Mouse (Mus musculus) limb, embryonic 15.5 days (tissue): ENCODE results near the gene Sash1. TPM values are rescaled to one million over a fixed set of nuclear protein-coding genes. Genes with fewer than 3 reads are reported as not detected.

Source experiments
- ATAC-seq: fragments of 200-750 bp; cut with Nextera tagmentation; 2 replicates; pipeline ENCODE4 v1.8.0; 2017; ENCODE audit warnings: low read depth, moderate TSS enrichment; ENCODE audit not compliant: insufficient number of reproducible peaks, low FRiP score, low TSS enrichment
- H3K27ac ChIP-seq: fragments of 300-500 bp; sonication (generic); 2 replicates; pipeline ENCODE4 v1.5.1; 2015; ENCODE audit warnings: moderate library complexity, mild to moderate bottlenecking, inconsistent platforms
- H3K27me3 ChIP-seq: fragments of 300-500 bp; sonication (generic); 2 replicates; pipeline ENCODE4 v1.6.1; 2015; ENCODE audit warnings: inconsistent platforms
- H3K36me3 ChIP-seq: fragments of 300-500 bp; sonication (generic); 2 replicates; pipeline ENCODE4 v1.6.1; 2015; ENCODE audit warnings: inconsistent platforms
- H3K4me1 ChIP-seq: fragments of 300-500 bp; sonication (generic); 2 replicates; pipeline ENCODE4 v1.6.1; 2015; ENCODE audit warnings: inconsistent platforms
- H3K4me2 ChIP-seq: fragments of 300-500 bp; sonication (generic); 2 replicates; pipeline ENCODE4 v1.6.1; 2015; ENCODE audit warnings: mild to moderate bottlenecking, inconsistent platforms
- H3K4me3 ChIP-seq: fragments of 300-500 bp; sonication (generic); 2 replicates; pipeline ENCODE4 v1.5.1; 2015; ENCODE audit warnings: mild to moderate bottlenecking, inconsistent platforms
- H3K9ac ChIP-seq: fragments of 300-500 bp; sonication (generic); 2 replicates; pipeline ENCODE4 v1.6.1; 2015; ENCODE audit warnings: inconsistent platforms
- H3K9me3 ChIP-seq: fragments of 300-500 bp; sonication (generic); 2 replicates; pipeline ENCODE4 v1.6.1; 2016; ENCODE audit warnings: inconsistent platforms
- WGBS: fragments of 180-500 bp; shearing (Covaris S2); methylation state at CpG from one replicate; pipeline ENCODE4 v1.1.7; 2015; 5-methylcytosine and 5-hydroxymethylcytosine counted together
- polyA plus RNA-seq: library from polyadenylated mRNA; unstranded; fragments of >200 nt; fragmentation: Nextera tagmentation; extraction: Ambion mirVana; gene quantifications from 2 replicates; pipeline ENCODE4 v1.2.1, GENCODE M21; 2015

Gene Sash1
- polyA plus RNA-seq, 1 experiment from 2014 or later, result 5.9 TPM

DNA sequence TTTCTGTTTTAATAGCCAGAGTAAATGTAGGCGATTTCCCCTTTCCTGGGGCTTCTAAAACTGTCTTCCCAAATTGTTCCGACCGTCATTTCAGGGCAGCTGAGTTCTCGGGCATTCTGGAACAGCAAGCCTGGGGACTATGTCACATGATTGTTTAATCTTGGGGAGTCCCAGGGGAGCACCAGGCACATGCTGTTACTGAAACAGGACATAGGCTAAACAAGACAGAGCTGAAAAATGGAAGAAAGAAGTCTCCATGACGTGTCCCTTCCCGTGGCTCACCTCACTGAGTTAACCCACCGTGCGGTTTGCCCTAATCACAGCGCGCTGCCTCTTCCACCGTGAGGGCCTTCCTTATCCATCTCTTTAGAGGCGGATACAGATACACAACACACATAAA is 123.1 kb downstream of the Sash1 start:
- Histone ChIP-seq H3K27ac (peak overlapping the region; percentile 88), H3K4me2 (peak overlapping the region; percentile 43), H3K9me3 (no peaks in the 10 kb centered on the region), H3K4me1 (peaks cover 45% of the 10 kb centered on the region), H3K36me3 (no peaks in the 10 kb centered on the region), H3K27me3 (no peaks in the 10 kb centered on the region), H3K4me3 (peak overlapping the region; percentile 37), H3K9ac (no peak overlapping the region)
- no peak for ATAC-seq
- WGBS, result 28% methylated on average over 12 of the region's 12 CpGs

DNA sequence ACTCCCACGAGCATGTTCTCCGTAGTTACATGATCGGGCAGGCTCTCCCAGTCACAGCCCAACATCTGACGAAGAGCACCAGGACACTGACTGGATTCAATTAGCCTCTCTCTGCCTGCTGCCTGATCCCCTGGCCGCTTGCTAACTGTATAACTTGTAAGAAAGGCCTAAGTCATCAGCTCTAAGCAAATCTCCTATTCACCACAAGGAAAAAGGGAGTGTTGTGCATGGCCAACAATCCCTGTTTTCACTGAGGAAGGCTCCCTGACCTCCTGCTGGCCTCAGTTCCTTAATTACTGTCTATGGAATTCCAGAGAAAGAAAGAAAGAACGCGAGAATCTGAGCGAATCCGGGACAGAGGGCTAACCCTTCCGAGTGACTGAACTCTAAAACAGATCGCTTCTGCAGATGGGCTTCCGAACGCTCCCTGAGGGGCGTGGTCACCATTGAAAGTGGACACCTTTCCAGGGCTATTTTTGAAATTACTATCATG is 123.6 kb downstream of the Sash1 start:
- Histone ChIP-seq H3K27me3 (no peaks in the 10 kb centered on the region), H3K9me3 (no peaks in the 10 kb centered on the region), H3K4me3 (peak overlapping the region; percentile 37), H3K27ac (peak overlapping the region; percentile 88), H3K4me1 (peaks cover 50% of the 10 kb centered on the region), H3K9ac (0 out of 2 replicates have a peak overlapping the region, but pooled peaks have one; percentile 10), H3K36me3 (no peaks in the 10 kb centered on the region), H3K4me2 (peak overlapping the region; percentile 43)
- peak; percentile 59; the same call in 1 of the 2 replicates for ATAC-seq
- WGBS, result 6% methylated on average over 14 of the region's 14 CpGs

DNA sequence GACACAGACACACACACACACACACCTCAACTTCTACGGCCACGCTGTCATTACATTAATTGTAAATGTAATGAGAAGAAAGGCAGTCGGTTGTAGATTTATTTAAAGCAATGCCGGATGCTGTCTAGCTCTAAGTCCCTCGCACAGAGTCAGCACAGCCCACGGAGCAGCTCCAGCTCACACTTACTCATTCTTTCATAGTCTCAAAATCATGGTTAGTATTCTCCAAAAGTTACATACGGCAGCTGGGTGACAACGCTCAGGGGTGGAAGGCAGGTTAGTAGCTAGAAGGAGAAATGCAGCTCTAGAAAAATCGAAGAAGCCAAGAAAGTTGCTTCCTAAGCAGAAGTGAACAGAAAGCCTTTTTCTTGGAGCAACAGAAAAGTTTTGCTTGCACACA is 124.2 kb downstream of the Sash1 start:
- peaks cover 56% of the 10 kb centered on the region for H3K4me1 ChIP-seq
- ATAC-seq, result no peak
- no peaks in the 10 kb centered on the region for H3K36me3 ChIP-seq
- H3K9me3 ChIP-seq, result no peaks in the 10 kb centered on the region
- peak overlapping the region; percentile 88 for H3K27ac ChIP-seq
- 0 out of 2 replicates have a peak overlapping the region, but pooled peaks have one; percentile 10 for H3K9ac ChIP-seq
- peak overlapping the region; percentile 43 for H3K4me2 ChIP-seq
- no peaks in the 10 kb centered on the region for H3K27me3 ChIP-seq
- WGBS, result 36% methylated on average over 9 of the region's 9 CpGs
- peak overlapping the region; percentile 37 for H3K4me3 ChIP-seq

DNA sequence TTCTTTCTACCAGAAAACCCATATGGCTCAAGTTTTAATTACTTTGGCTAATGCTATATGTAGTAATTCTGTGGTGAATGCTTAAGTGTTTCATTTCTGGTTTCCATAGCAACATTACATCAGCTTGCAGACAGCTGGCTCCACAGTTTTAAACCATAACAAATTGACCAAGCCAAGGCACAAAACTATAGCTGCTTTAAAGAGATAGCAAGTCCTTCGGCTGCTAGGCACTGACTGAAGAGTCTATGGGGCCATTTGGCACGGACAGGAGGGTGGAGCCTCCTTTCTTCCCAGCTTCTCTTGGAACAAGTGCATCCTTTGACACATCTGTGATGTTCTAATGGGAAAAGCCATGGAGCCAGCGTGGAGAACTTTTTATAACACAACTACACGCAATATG is 125.3 kb downstream of the Sash1 start:
- Histone ChIP-seq H3K4me2 (peak overlapping the region; percentile 43), H3K4me1 (peaks cover 64% of the 10 kb centered on the region), H3K9me3 (no peaks in the 10 kb centered on the region), H3K4me3 (peak overlapping the region; percentile 37), H3K27me3 (no peaks in the 10 kb centered on the region), H3K9ac (no peak overlapping the region), H3K36me3 (no peaks in the 10 kb centered on the region), H3K27ac (peak overlapping the region; percentile 88)
- peak; percentile 76 for ATAC-seq
- 20% methylated on average over 4 of the region's 4 CpGs for WGBS

DNA sequence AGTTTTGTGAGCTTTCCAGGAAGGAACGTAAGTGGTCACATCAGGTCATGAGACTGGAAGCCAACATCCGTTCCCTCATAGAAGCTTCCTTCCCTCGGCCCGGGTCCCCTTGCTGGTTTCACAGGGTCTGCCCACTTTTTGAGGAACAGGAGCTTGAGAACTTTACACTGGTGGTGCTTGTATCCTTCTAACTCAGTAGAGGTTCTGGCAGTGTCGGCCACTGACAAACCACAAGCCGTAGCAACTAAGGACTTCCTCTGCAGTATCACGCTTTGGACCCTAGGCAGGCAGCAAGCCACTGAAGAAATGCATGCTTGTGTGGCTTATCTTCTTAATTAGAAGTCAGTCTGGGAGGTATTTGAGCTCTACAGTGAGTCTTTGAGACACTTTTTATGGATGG is 126.6 kb downstream of the Sash1 start:
- Histone ChIP-seq H3K4me1 (peaks cover 64% of the 10 kb centered on the region), H3K27ac (peak overlapping the region; percentile 43; the same call in 1 of the 2 replicates), H3K4me3 (no peak overlapping the region), H3K9me3 (no peaks in the 10 kb centered on the region), H3K36me3 (peaks cover 6% of the 10 kb centered on the region; the same call in 1 of the 2 replicates), H3K4me2 (no peak overlapping the region), H3K27me3 (no peaks in the 10 kb centered on the region), H3K9ac (no peak overlapping the region)
- no peak for ATAC-seq
- 78% methylated on average over 7 of the region's 7 CpGs for WGBS

DNA sequence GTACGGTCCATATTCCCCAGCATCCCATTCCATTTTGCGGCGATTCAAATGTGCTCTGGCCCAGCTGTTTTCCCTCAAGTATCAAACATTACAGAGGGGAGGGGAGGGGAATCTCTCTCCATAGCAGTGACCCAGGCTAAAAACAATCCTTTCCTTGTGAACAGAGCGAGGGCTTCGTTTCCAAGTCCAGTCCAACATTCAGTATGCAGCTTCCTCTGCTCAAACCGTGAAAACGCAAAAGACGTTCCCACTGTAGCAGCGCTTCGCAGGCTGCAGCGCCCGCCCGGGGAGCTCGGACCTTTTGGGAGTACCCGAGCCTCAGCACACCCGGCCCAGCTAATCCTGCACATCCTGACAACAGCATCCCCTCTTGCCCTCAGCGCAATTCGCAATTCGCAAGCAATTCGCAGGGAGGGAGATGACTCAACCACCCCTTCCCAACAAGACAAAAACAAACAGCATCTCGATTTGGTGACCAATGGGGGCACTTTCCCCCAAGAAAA is 128.4 kb downstream of the Sash1 start:
- WGBS, result 25% methylated on average over 21 of the region's 21 CpGs
- H3K9ac ChIP-seq, result no peak overlapping the region
- H3K4me1 ChIP-seq, result peaks cover 55% of the 10 kb centered on the region
- peak overlapping the region; percentile 5; the same call in 1 of the 2 replicates for H3K4me3 ChIP-seq
- H3K4me2 ChIP-seq, result peak overlapping the region; percentile 36
- peaks cover 6% of the 10 kb centered on the region; the same call in 1 of the 2 replicates for H3K36me3 ChIP-seq
- no peaks in the 10 kb centered on the region for H3K27me3 ChIP-seq
- peak overlapping the region; percentile 84 for H3K27ac ChIP-seq
- no peaks in the 10 kb centered on the region for H3K9me3 ChIP-seq
- ATAC-seq, result no peak

DNA sequence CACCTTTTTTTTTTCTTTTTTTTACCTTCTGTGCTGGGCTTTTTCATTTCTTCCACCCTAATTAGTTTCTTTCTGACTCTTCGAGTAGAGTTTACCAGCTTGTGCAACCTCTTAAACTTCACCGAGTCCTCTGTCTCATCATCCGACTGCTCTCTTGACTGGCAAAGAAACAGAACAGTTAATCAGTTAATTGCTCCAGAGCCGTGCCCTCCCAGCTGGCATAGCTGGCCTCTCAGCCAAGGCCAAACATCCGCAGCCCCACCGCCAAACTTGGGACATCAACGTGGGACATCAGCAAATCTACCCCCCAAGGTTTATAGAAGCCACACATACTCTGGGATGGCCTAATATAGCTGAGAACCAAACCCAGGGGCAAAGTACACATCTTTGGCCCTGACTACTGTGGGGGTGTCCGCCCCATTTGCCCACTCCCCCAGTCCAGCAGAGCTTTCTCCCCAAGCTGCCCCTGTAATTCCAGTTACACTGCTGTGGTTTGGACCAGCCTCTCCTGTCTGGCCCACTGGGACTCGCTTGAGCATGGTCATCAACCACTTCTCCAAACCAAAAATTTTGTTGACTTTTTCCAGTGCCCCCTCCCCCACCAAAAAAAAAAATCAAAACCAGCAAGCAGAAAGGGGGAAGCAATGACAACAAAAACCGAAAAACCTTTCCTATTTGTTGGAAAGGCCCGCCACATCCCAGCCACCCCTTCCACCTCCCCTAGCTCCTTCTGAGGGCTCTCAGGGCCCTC is 129.1 kb downstream of the Sash1 start:
- Histone ChIP-seq H3K4me3 (0 out of 2 replicates have a peak overlapping the region, but pooled peaks have one; percentile 5), H3K9ac (no peak overlapping the region), H3K27me3 (no peaks in the 10 kb centered on the region), H3K27ac (peak overlapping the region; percentile 84), H3K9me3 (no peaks in the 10 kb centered on the region), H3K4me1 (peaks cover 53% of the 10 kb centered on the region), H3K4me2 (peak overlapping the region; percentile 36; the same call in 1 of the 2 replicates), H3K36me3 (peaks cover 6% of the 10 kb centered on the region; the same call in 1 of the 2 replicates)
- 55% methylated on average over 11 of the region's 11 CpGs for WGBS
- no peak for ATAC-seq

DNA sequence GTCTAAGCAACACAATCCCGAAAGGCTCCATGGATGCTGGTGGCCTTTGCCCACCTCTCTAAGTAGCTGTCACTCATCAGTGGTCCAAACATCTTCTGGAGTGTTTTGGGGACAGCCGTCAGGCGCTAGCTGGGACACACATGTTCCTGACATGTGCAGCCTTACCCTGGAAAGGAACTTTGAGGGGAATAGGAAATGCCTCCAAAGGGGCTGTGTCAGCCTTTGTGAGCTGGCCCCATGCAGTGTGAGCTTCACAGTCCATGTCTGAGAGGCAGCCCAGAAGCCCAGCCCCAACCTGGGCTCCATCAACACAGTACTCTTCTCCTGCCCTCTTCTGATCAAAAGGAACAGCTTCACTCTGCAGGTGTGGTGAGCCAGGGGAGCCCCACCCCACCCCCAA is 132.5 kb downstream of the Sash1 start:
- Histone ChIP-seq H3K27me3 (no peaks in the 10 kb centered on the region), H3K27ac (0 out of 2 replicates have a peak overlapping the region, but pooled peaks have one; percentile 5), H3K4me2 (no peak overlapping the region), H3K4me1 (peaks cover 32% of the 10 kb centered on the region), H3K36me3 (peaks cover 17% of the 10 kb centered on the region), H3K4me3 (no peak overlapping the region), H3K9ac (no peak overlapping the region), H3K9me3 (no peaks in the 10 kb centered on the region)
- no peak for ATAC-seq
- 89% methylated on average over 3 of the region's 3 CpGs for WGBS

DNA sequence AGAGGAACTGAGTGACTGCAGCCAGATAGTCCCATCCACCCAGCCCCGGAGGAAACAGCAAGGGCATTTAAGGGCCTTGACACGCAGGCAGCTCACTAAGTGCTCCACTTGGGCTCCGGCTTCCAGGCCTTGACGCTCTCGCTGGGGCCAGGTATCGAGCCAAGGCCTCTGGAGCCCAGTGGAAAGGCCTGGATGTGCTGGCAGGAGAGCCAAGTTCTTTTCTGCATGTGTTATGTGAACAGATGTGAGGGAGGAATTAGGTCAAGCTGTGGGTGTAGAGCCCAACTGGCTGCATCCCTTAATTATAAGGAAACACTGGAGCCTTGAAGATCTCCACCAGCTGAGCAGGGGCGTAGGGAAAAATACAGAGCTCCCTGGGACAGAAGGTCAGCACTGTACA is 133.4 kb downstream of the Sash1 start:
- WGBS, result 55% methylated on average over 7 of the region's 7 CpGs
- Histone ChIP-seq H3K4me2 (no peak overlapping the region), H3K9me3 (no peaks in the 10 kb centered on the region), H3K36me3 (peaks cover 21% of the 10 kb centered on the region), H3K4me1 (peaks cover 33% of the 10 kb centered on the region), H3K27ac (peak overlapping the region; percentile 58; the same call in 1 of the 2 replicates), H3K9ac (no peak overlapping the region), H3K27me3 (no peaks in the 10 kb centered on the region), H3K4me3 (no peak overlapping the region)
- ATAC-seq, result no peak

DNA sequence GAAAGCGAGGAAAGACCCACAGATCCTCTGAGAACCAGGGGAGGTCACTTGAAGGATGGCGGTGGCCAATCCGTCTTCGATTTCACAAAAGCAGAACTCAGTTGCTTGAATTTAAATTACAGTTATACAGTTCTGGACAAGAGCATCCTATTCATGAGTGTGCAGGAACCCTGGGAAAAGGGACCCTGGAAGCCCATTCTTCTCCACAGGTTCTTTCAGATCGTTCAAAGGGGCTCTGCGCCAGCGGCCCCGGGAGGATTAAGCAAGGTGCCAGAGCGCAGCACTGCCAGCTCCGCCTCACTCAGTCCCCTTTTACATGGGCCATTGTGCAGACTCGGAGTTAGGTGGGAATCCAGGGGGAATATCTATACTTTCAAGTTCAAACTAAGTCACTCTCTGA is 136.3 kb downstream of the Sash1 start:
- whole genome bisulfite sequencing, result 85% methylated on average over 11 of the region's 11 CpGs
- Histone ChIP-seq H3K36me3 (peaks cover 25% of the 10 kb centered on the region), H3K4me1 (peaks cover 23% of the 10 kb centered on the region), H3K9ac (no peak overlapping the region), H3K4me2 (no peak overlapping the region), H3K27ac (no peak overlapping the region), H3K27me3 (no peaks in the 10 kb centered on the region), H3K9me3 (no peaks in the 10 kb centered on the region), H3K4me3 (no peak overlapping the region)
- no peak for ATAC-seq

DNA sequence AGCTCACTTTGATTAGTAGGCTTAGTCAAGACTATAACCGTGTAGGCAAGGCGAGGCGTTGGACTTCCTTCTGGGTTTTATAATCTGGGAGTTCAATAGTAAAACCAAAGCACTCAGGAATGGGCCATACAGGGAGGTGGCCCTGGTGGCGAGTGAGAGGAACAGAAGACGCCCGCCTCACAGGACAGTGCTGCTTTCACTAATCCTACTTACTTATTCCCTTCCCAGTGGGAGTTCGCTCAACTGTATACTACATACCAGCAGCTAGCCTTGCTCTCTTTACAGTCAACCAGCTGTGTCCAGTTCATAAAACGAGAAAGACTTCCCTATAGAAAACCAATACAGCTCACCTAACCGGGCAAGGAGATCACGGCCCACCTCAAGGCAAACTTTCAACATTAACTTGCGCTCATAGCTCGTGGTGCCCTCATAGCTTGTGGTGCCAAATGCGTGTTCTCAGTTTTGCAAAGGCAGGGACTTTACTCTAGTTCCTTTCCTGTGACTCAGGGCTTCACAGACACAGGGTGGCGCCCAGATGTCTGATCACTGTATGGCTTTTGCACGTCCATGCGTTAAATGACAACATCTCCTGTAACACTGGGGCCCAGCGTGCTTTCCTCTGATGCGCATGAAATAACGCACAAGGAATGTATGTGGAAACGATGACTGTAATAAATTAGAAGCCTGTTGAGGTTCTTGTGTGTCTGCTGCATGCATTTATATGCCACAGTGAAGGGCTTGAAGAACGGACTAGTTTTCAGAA is 138.2 kb downstream of the Sash1 start:
- Histone ChIP-seq H3K9ac (no peak overlapping the region), H3K4me1 (peaks cover 22% of the 10 kb centered on the region), H3K4me3 (no peak overlapping the region), H3K9me3 (no peaks in the 10 kb centered on the region), H3K27me3 (no peaks in the 10 kb centered on the region), H3K4me2 (no peak overlapping the region), H3K36me3 (peaks cover 35% of the 10 kb centered on the region), H3K27ac (no peak overlapping the region; the same call in 1 of the 2 replicates)
- 0 out of 2 replicates have a peak, but pooled peaks have one; percentile 64 for ATAC-seq
- 49% methylated on average over 21 of the region's 21 CpGs for WGBS
